Mouse (Mus musculus) forebrain, embryonic 12.5 days (tissue): ENCODE measurements around the gene Cnpy4. TPM values are rescaled to one million over a fixed set of nuclear protein-coding genes. Genes with fewer than 3 reads are reported as not detected.
A peak's percentile ranks its signal among the peaks of the same experiment; 100 is the strongest.

Experiments
- ATAC-seq: fragments of 200-750 bp; cut with Nextera tagmentation; 2 replicates; pipeline ENCODE4 v1.8.0; 2017; ENCODE audit warnings: moderate TSS enrichment; ENCODE audit not compliant: low FRiP score
- H3K27ac ChIP-seq: fragments of 300-500 bp; sonication (generic); 2 replicates; pipeline ENCODE4 v1.5.1; 2016; ENCODE audit warnings: mild to moderate bottlenecking
- H3K27me3 ChIP-seq: fragments of 300-500 bp; sonication (generic); 2 replicates; pipeline ENCODE4 v1.6.1; 2016; ENCODE audit warnings: mild to moderate bottlenecking
- H3K36me3 ChIP-seq: fragments of 300-500 bp; sonication (generic); replicated peaks from 2 replicates; pipeline ENCODE4 v1.6.1; 2016; ENCODE audit warnings: mild to moderate bottlenecking
- H3K4me1 ChIP-seq: fragments of 300-500 bp; sonication (generic); 2 replicates; pipeline ENCODE4 v1.6.1; 2016
- H3K4me2 ChIP-seq: fragments of 300-500 bp; sonication (generic); 2 replicates; pipeline ENCODE4 v1.6.1; 2016; ENCODE audit warnings: mild to moderate bottlenecking, moderate library complexity
- H3K4me3 ChIP-seq: fragments of 300-500 bp; sonication (generic); replicated peaks from 2 replicates; pipeline ENCODE4 v1.5.1; 2016; ENCODE audit warnings: mild to moderate bottlenecking
- H3K9ac ChIP-seq: fragments of 300-500 bp; sonication (generic); 2 replicates; pipeline ENCODE4 v1.6.1; 2016; ENCODE audit warnings: mild to moderate bottlenecking
- H3K9me3 ChIP-seq: fragments of 300-500 bp; sonication (generic); 2 replicates; pipeline ENCODE4 v1.6.1; 2016
- WGBS: fragments of 180-500 bp; shearing (Covaris S2); methylation state at CpG from one replicate; pipeline ENCODE4 v1.1.7; 2016; 5-methylcytosine and 5-hydroxymethylcytosine counted together
- polyA plus RNA-seq: library from polyadenylated mRNA; unstranded; fragments of >200 nt; fragmentation: Nextera tagmentation; extraction: Ambion mirVana; gene quantifications from 2 replicates; pipeline ENCODE4 v1.2.1, GENCODE M21; 2016

Cnpy4 gene
- 44.3 and 47.8 TPM in 2 replicates for polyA plus RNA-seq

GRCm38 (mm10) chr5:138186950-138187638, at the start of gene Cnpy4, which contains the start of gene Taf6:
Gene Cnpy4, plus strand, starts transcription at chr5:138187485.
Gene Taf6, minus strand, starts transcription at chr5:138187451.
- H3K9ac ChIP-seq, result peak within 1 kb of the TSS; percentile 67
- H3K4me3 ChIP-seq, result peak within 1 kb of the TSS; percentile 56
- peak within 1 kb of the TSS; percentile 47; the same call in 1 of the 2 replicates for H3K27ac ChIP-seq
- H3K4me2 ChIP-seq, result peak within 1 kb of the TSS; percentile 80
- H3K9me3 ChIP-seq, result no peaks in the 10 kb centered on the region
- H3K4me1 ChIP-seq, result peaks cover 19% of the 10 kb centered on the region
- peaks cover 49% of the 10 kb centered on the region for H3K36me3 ChIP-seq
- no peaks in the 10 kb centered on the region for H3K27me3 ChIP-seq
- ATAC-seq, result peak; percentile 86
- under 1% methylated on average over 31 of the region's 31 CpGs for WGBS

GRCm38 (mm10) chr5:138137935-138138549, 49.2 kb upstream of the Cnpy4 start:
- peaks cover 42% of the 10 kb centered on the region for H3K36me3 ChIP-seq
- H3K4me3 ChIP-seq, result no peak overlapping the region
- ATAC-seq, result peak; percentile 55; the same call in 1 of the 2 replicates
- H3K9me3 ChIP-seq, result no peaks in the 10 kb centered on the region
- H3K27ac ChIP-seq, result no peak overlapping the region
- 66% methylated on average over 8 of the region's 8 CpGs for WGBS
- H3K9ac ChIP-seq, result no peak overlapping the region
- H3K4me1 ChIP-seq, result no peaks in the 10 kb centered on the region
- no peak overlapping the region for H3K4me2 ChIP-seq
- no peaks in the 10 kb centered on the region for H3K27me3 ChIP-seq

- Histone ChIP-seq H3K27ac (no peak overlapping the region), H3K4me2 (no peak overlapping the region), H3K27me3 (no peaks in the 10 kb centered on the region), H3K4me1 (no peaks in the 10 kb centered on the region), H3K9me3 (no peaks in the 10 kb centered on the region), H3K9ac (no peak overlapping the region), H3K4me3 (no peak overlapping the region), H3K36me3 (peaks cover 42% of the 10 kb centered on the region)
- WGBS, result 83% methylated on average over 2 of the region's 4 CpGs
- no peak for ATAC-seq
These were observed 48.7 kb upstream of the Cnpy4 start for GRCm38 (mm10) chr5:138138585-138138984.

GRCm38 (mm10) chr5:138154390-138154789, 32.9 kb upstream of the Cnpy4 start:
- no peak overlapping the region for H3K27ac ChIP-seq
- peaks cover 30% of the 10 kb centered on the region for H3K36me3 ChIP-seq
- peak overlapping the region; percentile 77 for H3K4me2 ChIP-seq
- H3K4me1 ChIP-seq, result peaks cover 10% of the 10 kb centered on the region
- no peaks in the 10 kb centered on the region for H3K9me3 ChIP-seq
- ATAC-seq, result no peak
- no peaks in the 10 kb centered on the region for H3K27me3 ChIP-seq
- H3K4me3 ChIP-seq, result peak overlapping the region; percentile 82
- 91% methylated on average over 3 of the region's 3 CpGs for WGBS
- H3K9ac ChIP-seq, result peak overlapping the region; percentile 93

- ATAC-seq, result peak; percentile 97
- Histone ChIP-seq H3K9me3 (no peaks in the 10 kb centered on the region), H3K27me3 (no peaks in the 10 kb centered on the region), H3K4me3 (peak within 1 kb of the TSS; percentile 82), H3K27ac (peak within 1 kb of the TSS; percentile 96), H3K9ac (peak within 1 kb of the TSS; percentile 93), H3K4me1 (peaks cover 14% of the 10 kb centered on the region), H3K36me3 (peaks cover 26% of the 10 kb centered on the region), H3K4me2 (peak within 1 kb of the TSS; percentile 77)
- under 1% methylated on average over 31 of the region's 31 CpGs for WGBS
These were observed 31.8 kb upstream of the Cnpy4 start, which contains the start of gene Zfp113 for GRCm38 (mm10) chr5:138155443-138155976. Gene Zfp113, minus strand, starts transcription at chr5:138155744.

- Histone ChIP-seq H3K27me3 (no peaks in the 10 kb centered on the region), H3K4me1 (peaks cover 19% of the 10 kb centered on the region), H3K9ac (peak overlapping the region; percentile 73), H3K27ac (peak overlapping the region; percentile 33; the same call in 1 of the 2 replicates), H3K36me3 (peaks cover 32% of the 10 kb centered on the region), H3K9me3 (no peaks in the 10 kb centered on the region), H3K4me2 (peak overlapping the region; percentile 60), H3K4me3 (peak overlapping the region; percentile 57)
- 69% methylated on average over 7 of the region's 7 CpGs for WGBS
- no peak for ATAC-seq
These were observed 27.0 kb upstream of the Cnpy4 start for GRCm38 (mm10) chr5:138160224-138160762.

GRCm38 (mm10) chr5:138160842-138161665, 26.2 kb upstream of the Cnpy4 start, which contains the start of gene Cops6:
Gene Cops6, plus strand, starts transcription at chr5:138161071.
- peak within 1 kb of the TSS; percentile 60 for H3K4me2 ChIP-seq
- H3K9me3 ChIP-seq, result no peaks in the 10 kb centered on the region
- H3K27me3 ChIP-seq, result no peaks in the 10 kb centered on the region
- H3K4me1 ChIP-seq, result peaks cover 19% of the 10 kb centered on the region
- WGBS, result under 1% methylated on average over 42 of the region's 42 CpGs
- peak; percentile 95 for ATAC-seq
- peak within 1 kb of the TSS; percentile 73 for H3K9ac ChIP-seq
- peaks cover 40% of the 10 kb centered on the region for H3K36me3 ChIP-seq
- H3K4me3 ChIP-seq, result peak within 1 kb of the TSS; percentile 57
- H3K27ac ChIP-seq, result peak within 1 kb of the TSS; percentile 33; the same call in 1 of the 2 replicates

GRCm38 (mm10) chr5:138163046-138163445, 24.2 kb upstream of the Cnpy4 start:
- no peak overlapping the region for H3K4me3 ChIP-seq
- ATAC-seq, result no peak
- WGBS, result 86% methylated on average over 6 of the region's 6 CpGs

GRCm38 (mm10) chr5:138163610-138164009, 23.7 kb upstream of the Cnpy4 start:
- Histone ChIP-seq H3K4me1 (peaks cover 19% of the 10 kb centered on the region), H3K27ac (no peak overlapping the region), H3K27me3 (no peaks in the 10 kb centered on the region), H3K9ac (peak overlapping the region; percentile 0; the same call in 1 of the 2 replicates), H3K9me3 (no peaks in the 10 kb centered on the region), H3K4me3 (no peak overlapping the region), H3K4me2 (no peak overlapping the region), H3K36me3 (peaks cover 65% of the 10 kb centered on the region)
- WGBS, result 66% methylated on average over 10 of the region's 10 CpGs
- no peak for ATAC-seq

More at GRCm38 (mm10) chr5:138163046-138163445, 24.2 kb upstream of the Cnpy4 start:
- Histone ChIP-seq H3K27ac (no peak overlapping the region), H3K27me3 (no peaks in the 10 kb centered on the region), H3K4me2 (no peak overlapping the region), H3K9me3 (no peaks in the 10 kb centered on the region), H3K36me3 (peaks cover 60% of the 10 kb centered on the region), H3K4me1 (peaks cover 19% of the 10 kb centered on the region), H3K9ac (peak overlapping the region; percentile 0; the same call in 1 of the 2 replicates)

GRCm38 (mm10) chr5:138165594-138165993, 21.7 kb upstream of the Cnpy4 start:
- H3K27ac ChIP-seq, result no peak overlapping the region; the same call in 1 of the 2 replicates
- no peak overlapping the region for H3K4me3 ChIP-seq
- H3K27me3 ChIP-seq, result no peaks in the 10 kb centered on the region
- H3K9ac ChIP-seq, result no peak overlapping the region
- ATAC-seq, result no peak
- no peak overlapping the region for H3K4me2 ChIP-seq
- H3K36me3 ChIP-seq, result peaks cover 79% of the 10 kb centered on the region
- 91% methylated on average over 8 of the region's 8 CpGs for WGBS
- H3K4me1 ChIP-seq, result peaks cover 28% of the 10 kb centered on the region
- H3K9me3 ChIP-seq, result no peaks in the 10 kb centered on the region

- Histone ChIP-seq H3K9ac (peak overlapping the region; percentile 76), H3K4me3 (peak overlapping the region; percentile 78), H3K36me3 (peaks cover 61% of the 10 kb centered on the region), H3K4me1 (peaks cover 32% of the 10 kb centered on the region), H3K27me3 (no peaks in the 10 kb centered on the region), H3K4me2 (peak overlapping the region; percentile 87), H3K9me3 (no peaks in the 10 kb centered on the region), H3K27ac (peak overlapping the region; percentile 95)
- peak; percentile 88 for ATAC-seq
- WGBS, result under 1% methylated on average over 47 of the region's 47 CpGs
These were observed 16.2 kb upstream of the Cnpy4 start for GRCm38 (mm10) chr5:138170936-138171561.
